Mouse (Mus musculus) telencephalon, adult 2 months (tissue): Measurements from ENCODE around the gene Cish.

Experiments used
- DNase-seq: peaks from one replicate; pipeline ENCODE4 v3.0.0-alpha.2; 2011; ENCODE audit warnings: low read depth, low spot score

Gene Cish

DNA sequence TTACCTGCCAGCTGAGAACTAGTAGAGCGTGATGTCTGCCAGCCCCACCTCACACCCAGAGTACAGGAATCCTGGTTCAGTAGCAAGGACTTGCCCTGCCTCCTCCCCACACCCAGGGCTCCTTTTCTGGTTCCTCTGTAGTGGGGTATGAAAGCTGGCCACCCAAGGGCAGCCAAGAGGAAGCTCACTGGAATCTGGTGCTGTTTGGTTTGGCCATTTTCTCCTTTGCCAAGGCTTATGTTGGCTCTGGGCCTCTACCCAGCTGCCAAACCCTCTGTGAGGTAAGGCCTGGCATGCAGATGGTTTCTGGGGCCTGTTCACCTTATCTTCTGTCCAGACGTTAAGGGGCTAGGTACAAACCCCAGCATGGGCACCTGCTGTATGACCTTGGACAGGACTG lies 20.0 kb downstream of the Cish start:
- DNase-seq = no peak

DNA sequence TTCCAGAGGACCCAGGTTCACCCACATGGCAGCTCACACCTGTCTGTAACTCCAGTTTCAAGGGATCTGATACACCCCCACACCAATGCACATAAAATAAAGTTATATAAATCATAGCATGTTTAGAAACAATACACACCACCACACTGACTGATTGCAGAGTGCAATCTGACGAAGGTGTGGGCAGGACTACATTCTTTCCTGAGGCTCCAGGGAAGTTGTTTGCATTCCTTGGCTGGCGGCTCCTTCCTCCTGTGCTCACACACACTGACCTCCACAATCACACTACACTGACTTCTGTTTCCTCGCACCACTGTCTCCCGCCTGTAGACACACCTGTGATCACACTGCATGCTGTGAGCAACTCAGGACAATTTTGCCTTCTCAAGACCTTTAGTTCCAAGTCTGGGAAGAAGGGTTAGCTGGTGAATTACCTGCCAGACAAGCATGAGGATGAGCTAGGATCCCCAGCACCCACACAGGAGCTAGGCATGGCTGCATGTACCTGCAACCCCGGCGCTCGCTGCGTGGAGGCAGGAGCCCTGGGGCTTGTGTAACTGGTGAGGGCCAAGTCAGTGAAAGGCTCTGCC lies 26.7 kb downstream of the Cish start:
- DNase-seq = no peak

DNA sequence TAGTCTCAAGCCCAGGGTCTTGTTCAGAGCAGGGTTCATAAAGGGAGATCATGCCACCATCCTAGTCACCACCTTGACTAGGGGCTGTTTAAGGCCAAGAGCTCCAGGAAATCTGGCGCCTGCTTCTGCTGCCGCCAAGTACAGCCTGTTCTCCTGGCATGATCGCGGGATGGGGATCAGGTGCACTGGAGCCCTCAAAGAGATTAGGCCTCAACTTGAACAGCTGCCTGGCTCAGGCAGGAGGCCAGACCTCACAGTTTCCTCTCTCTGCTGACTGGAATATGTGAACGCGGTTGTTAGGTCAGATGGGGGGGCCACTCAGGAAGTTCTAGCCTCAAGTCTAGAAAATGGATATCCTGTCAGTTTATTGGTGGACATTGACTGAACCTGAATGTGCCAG lies 27.7 kb downstream of the Cish start:
- DNase-seq = no peak

DNA sequence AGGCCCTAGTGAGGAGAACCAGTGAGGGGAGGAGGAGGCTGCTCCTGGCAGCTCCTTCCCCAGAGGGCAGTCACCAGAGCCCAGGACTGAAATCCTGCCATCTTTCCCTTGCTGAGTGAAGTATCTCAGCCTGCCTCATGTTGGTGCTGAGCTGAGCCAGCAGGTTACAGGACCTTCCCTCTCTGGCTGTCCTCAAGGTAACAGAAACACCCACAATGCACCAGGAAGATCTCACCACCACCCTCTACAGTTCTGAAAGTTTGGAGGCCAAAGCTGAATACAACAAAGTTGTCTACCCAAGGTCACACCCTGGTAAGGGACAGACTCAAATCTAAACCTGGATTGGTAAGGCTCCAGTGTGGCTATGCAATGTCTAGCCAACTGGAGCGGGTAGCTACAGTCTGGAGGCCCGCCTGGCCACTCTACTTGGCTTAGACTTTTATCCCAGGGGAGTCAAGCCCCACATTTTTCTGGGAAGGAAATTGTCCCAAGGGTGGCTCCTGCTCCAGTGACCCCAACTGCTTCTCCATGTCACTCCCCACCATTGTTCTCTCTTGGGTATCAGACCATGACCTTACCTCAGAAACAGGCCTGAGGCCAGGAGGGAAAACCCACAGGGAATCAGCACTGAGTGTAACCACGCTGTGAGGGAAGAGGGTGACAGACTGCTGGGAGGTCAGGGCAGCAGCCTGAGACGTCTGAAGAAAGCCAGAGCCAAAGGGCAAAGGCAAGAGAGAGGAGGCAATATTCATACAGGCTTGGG lies 29.2 kb downstream of the Cish start:
- DNase-seq = no peak

DNA sequence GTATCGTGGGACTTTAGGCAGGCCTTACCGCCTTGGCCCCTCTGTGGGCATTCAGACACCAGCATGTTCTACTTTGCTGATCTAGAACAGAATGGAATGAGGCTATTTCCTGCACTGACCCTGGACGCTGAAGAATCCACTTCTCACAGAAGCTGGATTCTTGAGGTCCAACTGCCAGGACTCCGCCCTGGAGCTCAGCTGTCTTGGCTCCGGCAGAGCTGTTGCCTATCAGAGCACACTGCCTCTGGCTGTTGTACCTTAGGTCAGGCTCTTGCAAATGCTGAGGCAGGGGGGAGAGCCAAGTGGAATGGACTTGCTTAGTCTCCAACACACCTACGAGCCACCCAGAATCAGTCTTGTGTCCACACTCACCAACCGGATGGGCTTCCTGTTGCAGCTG lies 30.1 kb downstream of the Cish start:
- DNase-seq = no peak

DNA sequence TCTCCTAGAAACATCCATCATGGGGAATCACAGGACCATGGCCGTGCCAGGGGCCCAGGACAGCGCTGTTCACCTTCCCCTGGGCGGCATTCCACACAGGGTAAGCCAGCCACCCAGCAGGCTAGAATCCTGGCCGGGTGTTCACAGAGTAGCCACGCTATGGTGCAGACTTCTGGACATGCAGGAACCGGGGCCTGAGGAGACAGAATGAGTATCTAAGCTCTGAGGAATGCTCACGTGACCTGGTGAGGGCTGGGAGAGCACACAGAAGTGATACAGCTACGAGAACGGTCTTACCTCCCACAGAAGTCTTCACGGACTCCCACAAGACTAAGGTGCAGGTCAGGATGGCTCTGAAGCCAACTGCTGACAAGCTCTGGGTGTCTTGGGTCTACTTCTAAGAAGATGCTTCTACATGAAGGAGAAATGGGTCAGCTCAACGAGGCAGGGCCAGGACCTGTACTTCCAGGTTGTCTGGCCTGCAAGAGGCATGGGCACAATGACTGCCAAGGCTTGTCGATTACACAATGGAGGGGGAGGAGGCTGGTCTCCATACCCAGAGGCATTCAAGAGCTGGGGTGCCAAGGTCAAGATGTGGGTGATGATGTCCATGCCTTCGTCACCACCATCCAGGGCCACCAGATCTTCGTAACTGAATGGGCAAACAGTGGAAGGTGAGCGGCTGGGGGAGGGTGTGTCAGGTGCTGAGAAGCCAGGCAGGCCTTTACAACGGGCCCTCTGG lies 32.2 kb downstream of the Cish start:
- no peak for DNase-seq

DNA sequence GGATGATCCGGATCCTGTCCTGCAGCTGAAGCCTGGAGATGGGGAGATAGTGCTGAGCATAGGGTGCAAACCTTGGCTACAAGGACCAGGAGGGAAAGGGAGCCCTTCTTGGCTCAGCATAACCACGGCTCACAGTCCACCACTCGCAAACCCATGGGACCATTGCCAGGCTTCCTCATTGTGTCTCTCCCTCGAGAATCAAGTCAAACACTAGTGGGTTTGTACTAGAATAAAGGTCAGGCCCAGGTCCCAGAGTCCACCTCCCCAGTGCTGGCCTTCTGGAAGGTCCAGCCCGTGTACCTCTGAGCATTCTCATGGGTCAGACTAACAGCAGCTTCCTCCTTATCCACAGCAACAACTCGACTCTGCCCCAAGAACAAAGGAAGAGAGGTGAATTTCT lies 35.0 kb downstream of the Cish start:
- no peak for DNase-seq

DNA sequence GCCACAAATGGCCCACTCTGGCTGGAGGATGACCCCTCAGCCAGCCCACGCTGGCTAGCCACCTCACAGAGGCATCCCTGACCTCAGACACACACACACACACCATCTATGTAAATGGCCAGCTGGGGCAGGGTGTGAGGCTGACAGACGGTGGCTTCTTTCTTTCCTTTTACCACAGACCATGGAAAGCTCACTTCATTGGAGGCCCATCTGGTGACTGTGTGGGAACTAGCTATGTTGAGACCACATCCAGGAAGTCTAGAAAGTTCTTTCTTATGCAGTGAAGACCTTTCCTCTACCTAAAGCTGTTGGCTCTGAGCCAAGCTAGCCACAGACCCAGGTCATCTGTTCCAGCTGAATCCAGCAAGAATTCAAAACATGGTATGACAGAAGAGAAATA lies 37.9 kb downstream of the Cish start:
- no peak for DNase-seq

DNA sequence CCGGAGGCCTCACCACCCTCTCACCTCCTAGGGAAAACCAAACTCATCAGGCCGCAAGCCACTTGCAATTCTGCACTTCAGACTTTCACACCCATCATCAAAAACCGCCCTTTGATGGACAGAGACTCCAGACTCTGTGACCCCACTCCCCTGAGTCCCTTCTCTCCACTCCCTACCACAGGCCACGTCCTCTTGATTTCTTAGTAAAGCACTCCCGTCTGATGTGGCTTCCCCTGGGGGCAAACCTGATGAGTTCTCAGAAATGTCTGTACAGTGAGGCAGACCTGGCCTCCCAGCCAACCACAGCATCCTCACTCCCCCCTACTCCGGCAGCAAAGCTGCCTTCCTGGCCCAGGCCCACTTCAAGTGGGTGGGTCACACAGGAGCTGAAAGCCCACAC lies 38.5 kb downstream of the Cish start:
- no peak for DNase-seq

DNA sequence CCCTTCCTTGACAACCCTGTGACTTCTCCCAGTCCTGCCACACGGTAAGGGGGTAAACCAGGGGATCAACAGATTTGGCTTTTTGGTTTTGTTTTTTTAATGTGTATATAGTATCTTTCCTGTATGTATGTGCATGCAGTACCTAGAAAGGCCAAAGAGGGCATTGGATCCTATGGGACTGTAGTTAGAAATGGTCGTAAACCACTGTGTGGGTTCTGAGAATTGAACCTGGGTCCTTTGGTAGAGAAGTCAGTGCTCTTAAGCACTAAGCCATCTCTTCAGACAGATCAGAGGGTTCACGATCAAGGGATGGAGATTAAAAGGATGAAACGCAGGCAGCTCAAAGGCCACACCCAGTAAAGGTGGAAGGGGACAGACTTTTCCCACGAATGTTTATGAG lies 39.2 kb downstream of the Cish start:
- no peak for DNase-seq

DNA sequence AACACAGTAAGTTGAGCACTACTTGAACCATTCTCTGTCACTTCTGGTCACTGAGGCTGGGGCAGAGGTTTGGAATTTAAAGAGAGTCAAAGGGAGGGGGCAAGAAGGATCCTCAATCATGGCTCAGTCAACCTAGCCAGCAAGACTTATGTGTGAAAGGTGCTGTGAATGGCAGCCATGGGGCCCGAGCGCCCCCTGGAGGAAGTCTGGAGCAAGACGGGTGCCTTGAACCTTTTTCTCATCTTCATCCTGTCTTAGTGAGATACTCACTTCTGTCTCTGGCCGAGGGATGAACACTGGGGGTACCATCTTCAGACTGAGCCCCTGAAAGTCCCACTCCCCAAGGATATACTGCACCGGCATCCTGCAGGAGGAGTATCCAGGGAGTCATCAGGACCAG lies 40.1 kb downstream of the Cish start:
- DNase-seq = no peak

DNA sequence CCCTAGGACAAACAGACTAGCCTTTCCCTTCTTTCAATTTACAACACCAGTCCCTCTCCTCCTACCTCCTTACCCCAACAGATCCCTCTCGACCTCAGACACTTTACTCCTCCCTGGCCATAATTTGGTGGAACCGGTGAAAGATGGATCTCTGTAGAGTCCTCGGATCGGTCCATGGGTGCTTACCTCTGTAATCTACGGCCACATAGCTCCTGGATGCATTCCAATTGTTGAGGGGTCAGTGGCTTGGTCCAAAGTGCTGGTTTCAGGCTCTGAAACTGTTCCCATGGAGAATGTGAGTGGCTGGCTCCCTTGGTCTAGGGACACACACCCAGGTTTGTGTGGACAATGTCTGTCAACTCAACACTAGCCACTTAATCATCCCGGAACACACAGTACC lies 40.6 kb downstream of the Cish start:
- DNase-seq = no peak

DNA sequence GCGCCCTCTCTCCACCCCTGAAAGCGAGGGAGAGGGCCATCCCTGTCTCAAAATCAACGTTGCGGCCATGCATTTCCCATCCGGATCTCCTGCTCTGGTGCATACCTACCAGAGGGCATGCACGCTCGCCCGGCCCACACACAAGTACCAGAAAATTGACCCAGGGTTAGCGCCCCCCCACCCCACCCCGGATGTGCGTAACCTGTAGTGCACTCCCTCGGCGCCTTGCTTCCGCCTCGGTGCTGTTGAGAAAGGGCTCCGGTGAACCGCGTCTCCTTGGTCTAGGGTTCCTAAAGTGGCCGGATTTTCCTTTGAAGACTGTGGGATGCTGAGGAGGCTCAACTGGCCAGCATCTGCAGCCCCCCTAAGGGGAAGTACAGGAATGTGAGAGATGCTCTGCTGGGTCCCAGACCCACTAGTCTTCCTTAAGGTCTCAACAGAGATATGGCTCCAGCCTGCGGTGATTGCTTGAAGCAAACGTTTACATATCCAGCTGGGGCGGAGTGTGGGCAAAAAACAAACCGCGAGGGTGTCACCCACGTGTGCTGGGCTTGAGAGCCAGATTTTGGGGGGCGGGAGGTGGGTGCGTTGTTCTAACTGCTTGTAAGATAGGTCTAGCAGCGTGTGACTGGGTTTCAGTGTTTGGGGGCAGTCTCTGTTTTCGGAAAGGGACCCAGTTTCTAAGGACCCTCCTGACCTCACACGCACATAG lies 42.5 kb downstream of the Cish start, which contains the start of gene Hemk1:
Hemk1 (minus strand) TSS at position 179 of the 712 bp plus-strand sequence.
- DNase-seq = peak; percentile 88

DNA sequence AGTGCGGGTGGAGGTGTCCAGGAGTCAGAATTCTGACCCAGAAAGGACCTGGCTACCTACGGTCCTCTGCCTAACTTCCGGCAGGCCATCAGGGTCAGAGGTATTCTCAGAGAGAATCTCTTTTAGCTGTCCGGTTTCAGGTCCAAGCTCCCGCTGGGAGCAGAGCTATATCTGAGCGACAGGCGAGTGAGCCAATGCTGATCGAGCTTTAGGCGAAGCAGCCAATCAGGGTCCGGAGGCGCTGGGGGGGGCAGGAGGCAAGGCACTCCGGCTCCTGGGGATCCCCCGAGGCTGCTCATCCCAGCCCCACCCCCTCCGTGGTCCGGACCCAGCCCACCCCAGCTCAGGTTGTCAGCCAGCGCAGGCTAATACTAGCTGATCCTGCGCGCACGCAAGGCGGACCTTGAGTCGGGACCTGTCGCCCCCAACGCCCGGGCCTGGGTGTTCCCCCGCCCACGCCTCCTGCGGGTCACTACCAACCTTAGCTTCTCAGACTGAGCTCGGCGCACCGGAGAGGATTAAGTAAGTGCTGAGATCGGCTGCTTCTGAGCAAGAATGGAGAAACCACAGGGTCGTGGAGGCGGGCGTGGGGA lies 44.5 kb downstream of the Cish start, which contains the start of gene 6430571L13Rik:
6430571L13Rik (plus strand) TSS at position 336 of the 593 bp plus-strand sequence.
- peak; percentile 90 for DNase-seq

DNA sequence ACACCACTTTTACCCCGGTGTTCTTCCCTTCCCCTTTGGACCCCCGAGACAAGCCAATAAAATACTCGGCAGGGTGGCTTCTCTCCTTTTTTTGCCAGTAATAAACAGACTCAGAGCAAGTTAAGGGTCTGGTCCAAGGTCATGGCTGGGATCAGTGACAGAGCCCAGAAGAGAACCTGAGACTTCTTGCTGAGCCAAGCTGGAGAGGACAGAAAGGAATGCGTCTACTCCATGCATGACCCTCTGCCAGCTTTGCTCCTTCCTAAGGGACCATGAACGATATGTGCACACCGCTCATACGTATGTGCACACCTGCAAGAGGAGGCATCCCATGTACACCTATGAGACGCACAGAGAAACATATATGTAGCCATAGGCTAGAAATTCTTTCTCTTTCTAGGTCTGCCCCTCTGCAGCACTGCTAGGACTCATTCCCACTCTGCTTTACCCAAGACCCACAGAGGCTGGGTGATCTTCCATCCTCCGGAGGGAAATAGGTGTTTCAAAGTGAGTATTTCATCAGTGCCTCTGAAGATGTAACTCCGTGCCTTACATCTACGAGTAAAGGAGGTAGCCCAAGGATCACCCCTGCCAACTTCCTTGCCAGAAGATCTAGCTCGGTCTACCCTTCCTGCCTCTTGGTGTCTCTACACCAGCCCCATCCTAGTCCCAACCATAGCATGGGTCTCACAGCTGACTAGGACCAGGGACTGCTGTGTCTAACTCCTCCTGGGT lies 45.3 kb downstream of the Cish start:
- DNase-seq = no peak

DNA sequence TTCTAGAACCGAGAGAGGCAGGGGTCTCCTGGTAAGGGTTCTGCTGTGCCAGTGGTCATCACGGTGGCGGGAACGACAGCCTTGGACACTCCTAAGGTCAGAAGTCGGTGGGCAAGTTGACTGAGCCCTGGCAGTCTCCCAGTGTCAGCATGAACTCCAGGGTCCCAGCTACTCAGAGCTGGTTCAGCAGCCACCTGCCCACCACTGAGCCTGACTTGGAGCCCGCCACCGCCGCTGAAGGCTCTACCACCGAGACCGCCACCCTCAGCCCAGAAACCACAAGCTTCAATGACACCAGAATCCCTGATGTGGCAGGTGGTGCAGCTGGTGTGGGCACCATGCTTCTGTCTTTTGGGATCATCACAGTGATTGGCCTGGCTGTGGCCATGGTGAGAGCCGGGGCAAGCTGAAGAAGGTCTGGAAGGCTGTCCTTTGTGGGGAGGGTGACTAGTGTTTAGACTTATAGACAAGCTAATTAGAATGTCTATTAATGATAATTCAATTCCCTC lies 46.4 kb downstream of the Cish start:
- DNase-seq = no peak

DNA sequence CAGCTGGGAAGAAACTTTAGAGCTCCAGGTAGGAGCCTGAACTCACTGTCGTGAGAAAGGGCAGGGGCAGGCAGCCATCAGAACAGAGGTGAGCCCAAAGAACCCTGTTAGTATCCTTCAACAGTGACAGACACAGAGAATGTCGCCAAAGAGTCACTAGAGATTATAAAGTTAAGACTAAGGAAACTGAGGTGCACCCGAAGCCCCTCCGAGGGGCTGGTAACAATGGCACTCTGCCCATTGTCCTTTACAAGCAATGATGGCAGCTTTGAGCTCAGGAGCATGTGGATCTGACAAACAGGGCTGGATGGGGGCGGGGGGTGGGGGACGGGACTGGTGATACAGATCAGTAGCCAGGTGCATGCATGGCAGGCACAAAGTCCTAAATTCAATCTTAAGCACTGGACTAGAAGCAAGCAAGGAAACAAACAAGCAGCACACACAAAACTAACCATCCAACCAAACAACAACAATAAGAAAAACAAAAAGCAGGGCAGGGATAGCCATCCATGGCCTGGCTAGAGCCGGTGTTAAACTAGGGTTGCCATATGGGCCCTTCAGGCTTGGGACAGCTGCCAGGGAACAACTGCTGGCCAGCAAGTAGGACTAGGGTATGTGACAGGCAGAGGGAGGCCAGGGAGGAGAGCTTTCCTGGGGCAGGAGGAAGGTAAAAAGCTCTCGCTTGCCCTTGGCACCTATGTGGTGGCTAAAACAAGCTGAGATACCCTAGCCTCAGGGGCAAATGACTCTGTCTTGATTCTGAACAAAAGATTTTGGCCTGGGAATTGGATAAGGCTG lies 47.5 kb downstream of the Cish start:
- DNase-seq = no peak

DNA sequence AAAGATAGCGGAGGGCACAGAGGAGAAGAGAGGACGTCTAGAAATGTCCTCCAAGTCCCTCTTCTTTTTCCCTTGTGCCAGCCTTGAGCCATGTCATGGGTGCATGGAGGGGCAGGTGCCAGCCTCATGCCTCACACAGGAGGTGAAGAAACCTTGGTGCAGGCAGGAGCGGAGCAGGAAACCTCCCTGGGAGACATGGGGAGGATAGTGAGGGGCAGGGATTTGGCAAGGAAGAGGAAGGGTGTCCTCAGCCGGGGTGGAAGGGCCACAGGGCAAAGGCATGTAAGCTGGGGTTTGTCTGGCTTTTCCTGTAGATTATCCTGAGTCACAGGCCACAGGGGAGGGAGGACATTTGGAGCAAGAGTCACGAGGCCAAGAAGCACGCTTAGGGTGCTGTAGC lies 48.2 kb downstream of the Cish start:
- no peak for DNase-seq

DNA sequence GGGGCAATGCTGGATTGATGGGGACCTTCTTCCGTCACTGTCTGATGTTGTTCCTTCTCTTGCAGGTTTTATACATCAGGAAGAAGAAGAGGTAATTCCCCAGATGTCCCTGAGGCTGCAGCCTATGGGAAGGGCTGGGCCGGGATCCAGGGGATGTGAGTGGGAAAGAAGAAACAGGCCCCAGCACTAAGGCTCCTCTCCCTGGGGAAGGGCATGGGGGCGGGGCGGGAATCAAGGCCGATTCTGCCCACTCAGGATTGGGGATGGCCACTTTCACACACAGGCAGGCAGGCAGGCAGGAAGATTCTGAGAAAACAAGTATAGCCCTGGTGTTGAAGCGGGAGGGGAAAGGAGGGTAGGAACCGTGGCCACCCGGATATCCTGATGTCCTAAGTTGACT lies 50.3 kb downstream of the Cish start:
- DNase-seq = no peak

DNA sequence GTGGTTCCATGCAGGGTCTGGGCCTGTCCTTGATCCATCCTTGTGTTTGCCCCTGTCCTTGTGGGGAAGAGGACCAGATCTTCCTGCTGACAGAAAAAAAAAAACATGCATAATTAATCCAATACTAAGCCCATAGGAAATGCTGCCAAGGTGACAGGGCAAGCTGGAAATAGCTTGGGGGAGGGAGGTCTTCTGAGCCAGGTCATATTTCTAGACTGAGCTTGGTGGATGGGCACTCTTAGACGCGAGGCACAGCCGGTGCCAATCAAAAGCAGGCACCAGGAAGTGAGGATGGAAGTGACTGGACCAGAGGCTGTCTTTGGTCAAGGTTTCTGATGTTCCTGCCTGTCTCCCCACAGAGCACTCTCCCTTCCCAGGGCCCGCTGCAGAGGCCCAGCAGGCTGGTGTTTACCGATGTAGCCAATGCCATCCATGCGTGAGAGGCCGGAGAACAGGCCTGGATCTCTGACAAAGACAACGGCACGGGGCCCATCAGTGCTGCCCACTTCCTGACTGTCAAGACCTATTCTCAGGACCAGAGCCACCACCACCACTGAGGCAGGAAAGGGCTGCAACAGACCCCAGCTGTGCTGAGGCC lies 51.9 kb downstream of the Cish start:
- no peak for DNase-seq
